ENCODE assay signal across 11 mouse cellular contexts in the genomic region with DNA sequence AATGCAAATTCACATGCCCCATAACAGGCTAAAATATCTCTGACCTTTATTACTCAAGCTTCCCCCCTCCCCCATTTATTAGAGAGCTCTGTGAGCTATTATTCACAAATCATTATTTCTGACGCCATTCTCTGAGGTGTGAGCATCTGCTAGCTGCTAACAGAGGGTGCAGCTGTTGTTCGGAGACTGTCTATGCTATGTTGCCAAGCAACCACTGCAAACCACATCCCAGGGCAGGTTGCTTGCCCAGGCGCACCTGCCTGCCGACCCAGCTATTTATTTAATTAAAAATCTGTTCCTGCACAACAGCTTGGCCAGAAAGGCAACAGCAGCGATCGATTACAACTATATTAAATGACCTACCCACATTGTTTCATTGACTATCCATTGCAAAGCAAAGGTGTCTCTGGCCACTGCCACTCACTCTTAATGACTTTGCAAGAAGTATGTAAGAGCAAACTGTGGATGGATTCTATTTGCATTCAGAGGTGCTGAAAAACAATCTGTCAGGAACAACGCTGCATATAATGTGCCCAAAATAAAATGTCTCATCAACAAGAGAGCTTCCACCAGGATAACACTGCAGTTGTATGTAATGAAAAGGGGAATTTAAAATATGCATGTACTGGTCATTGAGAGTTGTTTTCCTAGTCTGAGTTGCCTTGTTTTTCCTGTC.
A peak's percentile ranks its signal among the peaks of the same experiment; 100 is the strongest.
DNase-seq lines count a peak whose midpoint lies in the region; ATAC-seq lines count a peak whose summit lies in the region.
"Had no signal": no experiment of that assay in that cellular context is flagged by ENCODE, and none has a peak within 500 bp of the region (broad histone marks: within the 10 kb centered on the region; RNA-seq: fewer than 3 reads in every experiment).

No protein-coding gene starts in this region.

- H3K4me2 ChIP-seq in midbrain, embryonic 11.5 days = no peak overlapping the region
- no peak overlapping the region for H3K4me2 ChIP-seq in kidney, embryonic 16.5 days (replicated peaks; ENCODE audit: low read depth, low read length)
- H3K4me2 ChIP-seq in kidney, embryonic 15.5 days = no peak overlapping the region

- H3K9me3 ChIP-seq in midbrain, embryonic 11.5 days (ENCODE audit: control insufficient read depth, low read length) = no peaks in the 10 kb centered on the region
- no peaks in the 10 kb centered on the region for H3K9me3 ChIP-seq in kidney, embryonic 16.5 days (ENCODE audit: low read length)
- no peaks in the 10 kb centered on the region for H3K9me3 ChIP-seq in kidney, embryonic 15.5 days (replicated peaks)

- peak; percentile 9 to 38 for DNase-seq in left cerebral cortex, postnatal 25 days (ENCODE audit: low spot score in 2 of 2)
- no peak for DNase-seq in left cerebral cortex, postnatal 36 days (ENCODE audit: low spot score in 2 of 2)
- peak; percentile 75 for DNase-seq in forelimb bud, embryonic 11.5 days (ENCODE audit: low read depth, low spot score)
- no peak for DNase-seq in midbrain, embryonic 11.5 days (ENCODE audit: low spot score, missing footprints)
- peak; percentile 18 for DNase-seq in telencephalon, adult 2 months (ENCODE audit: low read depth, low spot score)
- DNase-seq: cerebellum, adult 8-10 months; thymus, postnatal 14 days had no signal

- WGBS in midbrain, embryonic 11.5 days = 55% methylated on average over 7 of the region's 7 CpGs
- WGBS in kidney, embryonic 16.5 days = 58% methylated on average over 7 of the region's 7 CpGs
- 52% methylated on average over 7 of the region's 7 CpGs for WGBS in kidney, embryonic 15.5 days

- H3K4me3 ChIP-seq in midbrain, embryonic 11.5 days (ENCODE audit: low read depth, low read length) = no peak overlapping the region
- H3K4me3 ChIP-seq in kidney, embryonic 16.5 days (ENCODE audit: low read length) = no peak overlapping the region
- H3K4me3 ChIP-seq in kidney, embryonic 15.5 days (replicated peaks) = no peak overlapping the region

- no peaks in the 10 kb centered on the region for H3K27me3 ChIP-seq in midbrain, embryonic 11.5 days (ENCODE audit: control insufficient read depth, insufficient read depth, low read length)
- no peaks in the 10 kb centered on the region for H3K27me3 ChIP-seq in kidney, embryonic 16.5 days (ENCODE audit: insufficient read depth, low read length)
- no peaks in the 10 kb centered on the region for H3K27me3 ChIP-seq in kidney, embryonic 15.5 days

- peak; percentile 94 for ATAC-seq in midbrain, embryonic 11.5 days (ENCODE audit: low FRiP score)
- no peak for ATAC-seq in kidney, embryonic 16.5 days (ENCODE audit: low FRiP score, low TSS enrichment)
- ATAC-seq in kidney, embryonic 15.5 days (replicated peaks; ENCODE audit: low FRiP score) = no peak
- ATAC-seq: activated CD4-positive, CD25-positive, alpha-beta regulatory T cell, adult 4 months had no signal

- no peaks in the 10 kb centered on the region for H3K4me1 ChIP-seq in midbrain, embryonic 11.5 days (ENCODE audit: control insufficient read depth, insufficient read depth, low read length)
- no peaks in the 10 kb centered on the region for H3K4me1 ChIP-seq in kidney, embryonic 16.5 days (ENCODE audit: insufficient read depth, low read length)
- H3K4me1 ChIP-seq in kidney, embryonic 15.5 days = no peaks in the 10 kb centered on the region

- no peak overlapping the region for H3K9ac ChIP-seq in midbrain, embryonic 11.5 days (ENCODE audit: low read length)
- no peak overlapping the region for H3K9ac ChIP-seq in kidney, embryonic 16.5 days (replicated peaks; ENCODE audit: low read length)
- no peak overlapping the region for H3K9ac ChIP-seq in kidney, embryonic 15.5 days

- intact Hi-C loops in left cerebral cortex, postnatal 25 days (cut with DNase I) = no loop called here
- intact Hi-C loops in left cerebral cortex, postnatal 36 days (cut with DNase I) = no loop called here

- H3K36me3 ChIP-seq in midbrain, embryonic 11.5 days (ENCODE audit: control insufficient read depth, insufficient read depth, low read length) = no peaks in the 10 kb centered on the region
- H3K36me3 ChIP-seq in kidney, embryonic 16.5 days (ENCODE audit: insufficient read depth, low read length) = no peaks in the 10 kb centered on the region
- no peaks in the 10 kb centered on the region for H3K36me3 ChIP-seq in kidney, embryonic 15.5 days

- peak overlapping the region; percentile 14 for H3K27ac ChIP-seq in midbrain, embryonic 11.5 days (ENCODE audit: low read depth, low read length)
- H3K27ac ChIP-seq in kidney, embryonic 16.5 days (ENCODE audit: low read length) = no peak overlapping the region
- H3K27ac ChIP-seq in kidney, embryonic 15.5 days = no peak overlapping the region
- H3K27ac ChIP-seq: macrophage had no signal

Comparison
In these comparisons a context has a peak if more than half of its experiments do, and no peak if none do; other contexts are left out.
1. DNase-seq: peak in left cerebral cortex, postnatal 25 days (2 of 2), forelimb bud, embryonic 11.5 days (single experiment) and telencephalon, adult 2 months (single experiment); none in left cerebral cortex, postnatal 36 days (0 of 2) and midbrain, embryonic 11.5 days (single experiment).